Comparison of ENCODE assay signal across 26 mouse cellular contexts in the genomic region with DNA sequence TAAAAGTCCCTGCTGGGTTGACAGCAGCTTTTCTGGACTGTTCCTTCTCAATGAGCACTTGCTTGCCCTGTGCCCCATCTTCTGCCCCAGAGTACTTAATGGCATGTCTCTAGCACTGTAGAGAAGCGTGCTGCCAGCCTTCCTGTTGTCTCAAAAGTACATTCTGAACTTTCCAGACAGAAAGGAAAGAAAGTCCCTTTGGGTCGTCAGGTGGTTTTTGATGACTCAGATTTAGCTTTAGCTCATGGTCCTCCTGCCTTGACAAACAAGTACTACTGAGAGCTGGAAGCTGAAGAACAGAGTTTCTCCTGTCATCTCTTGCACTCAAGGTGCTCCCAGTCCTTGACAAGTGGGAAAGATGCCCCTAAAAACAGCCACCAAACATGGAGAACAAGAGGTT. TPM values are rescaled to one million over a fixed set of nuclear protein-coding genes. Genes with fewer than 3 reads are reported as not detected.
A peak's percentile ranks its signal among the peaks of the same experiment; 100 is the strongest.
DNase-seq lines count a peak whose midpoint lies in the region; ATAC-seq and TF ChIP-seq lines count a peak whose summit lies in the region.
"Had no signal": no experiment of that assay in that cellular context is flagged by ENCODE, and none has a peak within 500 bp of the region (broad histone marks: within the 10 kb centered on the region; RNA-seq: fewer than 3 reads in every experiment).

No protein-coding gene starts in this region.

- no peak overlapping the region for H3K27ac ChIP-seq in forebrain, embryonic 11.5 days (ENCODE audit: low read depth, low read length)
- no peak overlapping the region for H3K27ac ChIP-seq in forebrain, postnatal 0 days (ENCODE audit: low read depth, low read length)
- 0 out of 2 replicates have a peak overlapping the region, but pooled peaks have one; percentile 4 for H3K27ac ChIP-seq in hindbrain, embryonic 12.5 days
- no peak overlapping the region for H3K27ac ChIP-seq in hindbrain, embryonic 16.5 days (ENCODE audit: low read depth, low read length)
- H3K27ac ChIP-seq: embryonic facial prominence, embryonic 15.5 days; heart, embryonic 15.5 days; intestine, embryonic 15.5 days; limb, embryonic 10.5 days; neural tube, embryonic 15.5 days; stomach, postnatal 0 days had no signal

- no peaks in the 10 kb centered on the region for H3K27me3 ChIP-seq in forebrain, embryonic 11.5 days (ENCODE audit: control insufficient read depth, insufficient read depth, low read length)
- H3K27me3 ChIP-seq in forebrain, postnatal 0 days (ENCODE audit: insufficient read depth, low read length), result no peaks in the 10 kb centered on the region
- H3K27me3 ChIP-seq in hindbrain, embryonic 12.5 days, result no peaks in the 10 kb centered on the region
- H3K27me3 ChIP-seq in hindbrain, embryonic 16.5 days (replicated peaks; ENCODE audit: control insufficient read depth, insufficient read depth, low read length), result no peaks in the 10 kb centered on the region
- H3K27me3 ChIP-seq: embryonic facial prominence, embryonic 15.5 days; heart, embryonic 15.5 days; intestine, embryonic 15.5 days; neural tube, embryonic 15.5 days had no signal

- WGBS in forebrain, embryonic 11.5 days, result 84% methylated on average over 2 of the region's 2 CpGs
- WGBS in forebrain, postnatal 0 days, result 77% methylated on average over 2 of the region's 2 CpGs
- WGBS in hindbrain, embryonic 12.5 days, result 88% methylated on average over 2 of the region's 2 CpGs
- WGBS in hindbrain, embryonic 16.5 days, result 92% methylated on average over 2 of the region's 2 CpGs

- H3K4me2 ChIP-seq in forebrain, embryonic 11.5 days (ENCODE audit: low read depth, low read length, severe bottlenecking), result no peak overlapping the region
- H3K4me2 ChIP-seq in forebrain, postnatal 0 days (ENCODE audit: low read depth), result no peak overlapping the region
- no peak overlapping the region for H3K4me2 ChIP-seq in hindbrain, embryonic 12.5 days (replicated peaks)
- no peak overlapping the region for H3K4me2 ChIP-seq in hindbrain, embryonic 16.5 days (ENCODE audit: low read length)
- H3K4me2 ChIP-seq: embryonic facial prominence, embryonic 15.5 days; heart, embryonic 15.5 days; intestine, embryonic 15.5 days; neural tube, embryonic 15.5 days had no signal

- H3K4me1 ChIP-seq in forebrain, embryonic 11.5 days (replicated peaks; ENCODE audit: control insufficient read depth, insufficient read depth, low read length), result peaks cover 13% of the 10 kb centered on the region
- H3K4me1 ChIP-seq in forebrain, postnatal 0 days (ENCODE audit: insufficient read depth), result peaks cover 3% of the 10 kb centered on the region; the same call in 1 of the 2 replicates
- peaks cover 31% of the 10 kb centered on the region for H3K4me1 ChIP-seq in hindbrain, embryonic 12.5 days
- H3K4me1 ChIP-seq in hindbrain, embryonic 16.5 days (ENCODE audit: control insufficient read depth, insufficient read depth, low read depth, low read length), result peaks cover 20% of the 10 kb centered on the region
- H3K4me1 ChIP-seq: embryonic facial prominence, embryonic 15.5 days; intestine, embryonic 15.5 days; limb, embryonic 10.5 days had no signal

- H3K9ac ChIP-seq in forebrain, embryonic 11.5 days (ENCODE audit: low read length), result no peak overlapping the region
- no peak overlapping the region for H3K9ac ChIP-seq in forebrain, postnatal 0 days
- H3K9ac ChIP-seq in hindbrain, embryonic 12.5 days, result no peak overlapping the region
- no peak overlapping the region for H3K9ac ChIP-seq in hindbrain, embryonic 16.5 days (ENCODE audit: low read depth, low read length)
- H3K9ac ChIP-seq: embryonic facial prominence, embryonic 15.5 days; heart, embryonic 15.5 days; intestine, embryonic 15.5 days; neural tube, embryonic 15.5 days had no signal

- TF ChIP-seq CTCF in forebrain, postnatal 0 days (IDR thresholded peaks at IDR 0.05; ENCODE audit: low read depth), result no peak

- no peak for ATAC-seq in forebrain, embryonic 11.5 days (replicated peaks; ENCODE audit: low FRiP score)
- ATAC-seq in forebrain, postnatal 0 days, result no peak
- no peak for ATAC-seq in hindbrain, embryonic 12.5 days (ENCODE audit: low FRiP score)
- no peak for ATAC-seq in hindbrain, embryonic 16.5 days
- peak; percentile 88 for ATAC-seq in activated CD4-positive, CD25-positive, alpha-beta regulatory T cell, adult 4 months
- ATAC-seq: intestine, embryonic 15.5 days had no signal

- no peaks in the 10 kb centered on the region for H3K9me3 ChIP-seq in forebrain, embryonic 11.5 days (ENCODE audit: control insufficient read depth, low read length)
- H3K9me3 ChIP-seq in forebrain, postnatal 0 days (ENCODE audit: low read length), result no peaks in the 10 kb centered on the region
- no peaks in the 10 kb centered on the region for H3K9me3 ChIP-seq in hindbrain, embryonic 12.5 days (replicated peaks)
- no peaks in the 10 kb centered on the region for H3K9me3 ChIP-seq in hindbrain, embryonic 16.5 days (ENCODE audit: control insufficient read depth, low read length)
- H3K9me3 ChIP-seq: embryonic facial prominence, embryonic 15.5 days; heart, embryonic 15.5 days; intestine, embryonic 15.5 days; limb, embryonic 10.5 days; neural tube, embryonic 15.5 days had no signal

- peak; percentile 43 for DNase-seq in forebrain, embryonic 11.5 days (ENCODE audit: low spot score)
- DNase-seq in forebrain, postnatal 0 days, result no peak
- peak; percentile 16 for DNase-seq in A20 (ENCODE audit: low read depth, low spot score)
- DNase-seq in spleen, adult 12 weeks (ENCODE audit: low spot score), result no peak
- DNase-seq in spleen, postnatal 4 days (ENCODE audit: low spot score in 2 of 2), result no peak
- DNase-seq: adrenal gland, postnatal 14 days; cerebellum, adult 2 months; gastrocnemius, postnatal 36 days; heart, postnatal 36 days; kidney, adult 9 months; kidney, postnatal 14 days; liver; lung, postnatal 4 days; right cerebral cortex, adult 18-20 months; thymus, adult 2 months; thymus, postnatal 4 days had no signal

- no peak overlapping the region for H3K4me3 ChIP-seq in forebrain, embryonic 11.5 days (ENCODE audit: low read depth, low read length)
- no peak overlapping the region for H3K4me3 ChIP-seq in forebrain, postnatal 0 days (ENCODE audit: low read depth, low read length)
- H3K4me3 ChIP-seq in hindbrain, embryonic 12.5 days, result no peak overlapping the region
- H3K4me3 ChIP-seq in hindbrain, embryonic 16.5 days (ENCODE audit: low read length), result no peak overlapping the region
- H3K4me3 ChIP-seq: embryonic facial prominence, embryonic 15.5 days; heart, embryonic 15.5 days; intestine, embryonic 15.5 days; limb, embryonic 10.5 days; myocyte; neural tube, embryonic 15.5 days had no signal

- H3K36me3 ChIP-seq in forebrain, embryonic 11.5 days (ENCODE audit: control insufficient read depth, insufficient read depth, low read length), result no peaks in the 10 kb centered on the region; the same call in 1 of the 2 replicates
- H3K36me3 ChIP-seq in forebrain, postnatal 0 days (ENCODE audit: insufficient read depth), result peaks cover 14% of the 10 kb centered on the region; the same call in 1 of the 2 replicates
- H3K36me3 ChIP-seq in hindbrain, embryonic 12.5 days, result peaks cover 4% of the 10 kb centered on the region; the same call in 1 of the 2 replicates
- no peaks in the 10 kb centered on the region for H3K36me3 ChIP-seq in hindbrain, embryonic 16.5 days (ENCODE audit: control insufficient read depth, insufficient read depth, low read length)
- H3K36me3 ChIP-seq: neural tube, embryonic 15.5 days had no signal

RNA-seq across cellular contexts. Expression of gene Psmb7, which starts 33.7 kb away (rescaled TPM):
- polyA plus RNA-seq in forebrain, embryonic 11.5 days (2014; fragmentation: Nextera tagmentation; extraction: Ambion mirVana), result 333 and 341 TPM in 2 replicates
- total RNA-seq in forebrain, postnatal 0 days (2014; rRNA removed), result 276 and 348 TPM in 2 replicates
- 292 and 342 TPM in 2 replicates for polyA plus RNA-seq in forebrain, postnatal 0 days (2015; fragmentation: Nextera tagmentation; extraction: Ambion mirVana)
- 267 and 272 TPM in 2 replicates for polyA plus RNA-seq in hindbrain, embryonic 12.5 days (2016; fragmentation: Nextera tagmentation; extraction: Ambion mirVana)
- 273 and 299 TPM in 2 replicates for polyA plus RNA-seq in hindbrain, embryonic 16.5 days (2015; fragmentation: Nextera tagmentation; extraction: Ambion mirVana)
- 100 to 1,000 TPM; 116 to 139 TPM for polyA plus RNA-seq in activated CD4-positive, CD25-positive, alpha-beta regulatory T cell, adult 4 months (2017; shearing (Covaris generic))

Comparison
In these comparisons a context has a peak if more than half of its experiments do, and no peak if none do; other contexts are left out.
1. DNase-seq: peak in forebrain, embryonic 11.5 days (single experiment) and A20 (single experiment); none in forebrain, postnatal 0 days (single experiment), spleen, adult 12 weeks (single experiment) and spleen, postnatal 4 days (0 of 2).